Mouse (Mus musculus) bone marrow, adult 2 months (tissue): ENCODE data around the gene Cnnm2. TPM values are rescaled to one million over a fixed set of nuclear protein-coding genes. Genes with fewer than 3 reads are reported as not detected.

Experiments used
- H3K27ac ChIP-seq: fragments of 200-500 bp; 2 replicates; pipeline ENCODE4 v1.5.1; 2012; ENCODE audit warnings: low read depth, mild to moderate bottlenecking, control low read depth, inconsistent platforms, low read length; ENCODE audit not compliant: control insufficient read depth, poor library complexity, insufficient read depth
- H3K4me1 ChIP-seq: fragments of 200-500 bp; 2 replicates; pipeline ENCODE4 v1.6.1; 2011; ENCODE audit warnings: low read length; ENCODE audit not compliant: control insufficient read depth, insufficient read depth
- H3K4me3 ChIP-seq: fragments of 200-500 bp; replicated peaks from 2 replicates; pipeline ENCODE3; 2011; ENCODE audit warnings: mild to moderate bottlenecking, low read depth, low read length, control low read depth; ENCODE audit not compliant: control insufficient read depth
- CTCF ChIP-seq: fragments of 200-500 bp; IDR thresholded peaks from 2 replicates; pipeline ENCODE4 v1.5.1; 2011; ENCODE audit warnings: low read length, control low read depth; ENCODE audit not compliant: control insufficient read depth, insufficient read depth
- POLR2A ChIP-seq: fragments of 200-500 bp; IDR thresholded peaks from 2 replicates; pipeline ENCODE4 v1.6.1; 2011; ENCODE audit warnings: low read depth, mild to moderate bottlenecking, control low read depth, low read length, borderline replicate concordance; ENCODE audit not compliant: control insufficient read depth
- WGBS: fragments of 180-500 bp; shearing (Covaris S2); methylation state at CpG from one replicate; pipeline ENCODE4 v1.1.7; 2018; 5-methylcytosine and 5-hydroxymethylcytosine counted together
- polyA plus RNA-seq: library from polyadenylated mRNA; stranded (reverse); fragments of >200 nt; gene quantifications from 2 replicates; pipeline ENCODE4 v1.2.4, GENCODE M21; 2011; ENCODE audit warnings: low replicate concordance; ENCODE audit not compliant: missing spikeins, insufficient read depth, insufficient read length

Cnnm2 gene
- polyA plus RNA-seq, 1 experiment, result 10.5 TPM

DNA sequence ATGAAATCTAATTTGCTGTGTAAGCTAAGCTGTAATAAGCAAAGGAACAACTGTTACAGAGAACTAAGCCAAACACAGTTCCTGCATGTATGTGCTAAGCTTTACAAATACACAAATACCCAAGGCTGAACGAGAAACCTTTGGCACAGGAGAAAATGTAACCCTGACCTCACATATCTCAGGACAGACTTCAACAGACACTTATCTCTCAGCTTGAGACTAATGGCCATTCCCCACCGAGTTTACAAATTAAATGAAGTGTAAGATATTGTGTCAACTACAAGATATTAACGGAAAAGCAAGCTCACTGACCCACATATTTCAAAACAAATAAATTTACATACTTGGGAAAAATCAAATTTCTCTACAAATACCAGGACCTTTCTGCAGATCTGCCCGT lies 166.7 kb downstream of the Cnnm2 start:
- H3K27ac ChIP-seq, result no peak overlapping the region
- no peak overlapping the region for H3K4me3 ChIP-seq
- 52% methylated on average over 4 of the region's 4 CpGs for WGBS
- TF ChIP-seq POLR2A (no peak), CTCF (no peak)
- no peaks in the 10 kb centered on the region; the same call in 1 of the 2 replicates for H3K4me1 ChIP-seq

DNA sequence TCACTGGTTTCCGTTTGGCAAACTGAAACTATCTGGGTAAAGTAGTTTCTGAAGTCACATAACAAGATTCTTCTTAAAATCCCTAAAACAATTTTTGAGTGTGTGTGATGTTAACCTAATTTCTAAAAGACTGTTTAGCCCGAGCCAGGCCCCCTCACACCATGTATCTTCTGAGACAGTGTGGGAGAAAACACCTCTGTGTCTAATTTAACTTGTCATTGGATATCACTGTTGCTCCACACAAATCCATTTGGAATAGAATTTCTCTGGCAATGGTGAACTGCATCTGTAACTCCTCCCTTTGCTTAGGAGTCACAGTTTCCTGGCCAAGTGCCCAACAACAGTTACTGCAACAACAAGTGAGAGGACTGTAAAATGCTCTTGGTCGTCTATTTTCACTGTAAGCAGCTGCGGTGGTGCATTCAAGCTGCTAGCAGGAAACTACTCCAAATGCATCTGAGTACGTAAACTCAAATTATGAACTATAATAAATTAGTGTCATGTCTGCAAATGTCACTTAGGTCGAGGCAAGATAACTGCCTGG lies 167.7 kb downstream of the Cnnm2 start:
- Histone ChIP-seq H3K27ac (no peak overlapping the region), H3K4me3 (no peak overlapping the region), H3K4me1 (peaks cover 1% of the 10 kb centered on the region)
- no peak for TF ChIP-seq CTCF
- TF ChIP-seq POLR2A, result no peak
- WGBS, result 20% methylated on average over 6 of the region's 6 CpGs

Other genes with a start within 250 kb of the Cnnm2 start
- 14.0 and 18.3 TPM in 2 replicates for gene Arl3, start 188.4 kb upstream of the Cnnm2 start, polyA plus RNA-seq
- 4.3 and 9.4 TPM in 2 replicates for gene Sfxn2, start 188.2 kb upstream of the Cnnm2 start, polyA plus RNA-seq
- gene Wbp1l, start 162.5 kb upstream of the Cnnm2 start, polyA plus RNA-seq, result 15.8 and 29.3 TPM in 2 replicates
- not detected in 2 replicates for gene Cyp17a1, start 88.4 kb upstream of the Cnnm2 start, polyA plus RNA-seq
- gene Borcs7, start 71.7 kb upstream of the Cnnm2 start, polyA plus RNA-seq, result 4.0 and 6.2 TPM in 2 replicates
- 3.9 and 8.5 TPM in 2 replicates for gene As3mt, start 54.1 kb upstream of the Cnnm2 start, polyA plus RNA-seq